Mouse (Mus musculus): ENCODE results near the gene Reep6. TPM values are rescaled to one million over a fixed set of nuclear protein-coding genes. Genes with fewer than 3 reads are reported as not detected.

Gene Reep6
- total and polyA plus RNA-seq, 3 experiments = 1.3 to 72.8 (median 49.5) TPM

DNA sequence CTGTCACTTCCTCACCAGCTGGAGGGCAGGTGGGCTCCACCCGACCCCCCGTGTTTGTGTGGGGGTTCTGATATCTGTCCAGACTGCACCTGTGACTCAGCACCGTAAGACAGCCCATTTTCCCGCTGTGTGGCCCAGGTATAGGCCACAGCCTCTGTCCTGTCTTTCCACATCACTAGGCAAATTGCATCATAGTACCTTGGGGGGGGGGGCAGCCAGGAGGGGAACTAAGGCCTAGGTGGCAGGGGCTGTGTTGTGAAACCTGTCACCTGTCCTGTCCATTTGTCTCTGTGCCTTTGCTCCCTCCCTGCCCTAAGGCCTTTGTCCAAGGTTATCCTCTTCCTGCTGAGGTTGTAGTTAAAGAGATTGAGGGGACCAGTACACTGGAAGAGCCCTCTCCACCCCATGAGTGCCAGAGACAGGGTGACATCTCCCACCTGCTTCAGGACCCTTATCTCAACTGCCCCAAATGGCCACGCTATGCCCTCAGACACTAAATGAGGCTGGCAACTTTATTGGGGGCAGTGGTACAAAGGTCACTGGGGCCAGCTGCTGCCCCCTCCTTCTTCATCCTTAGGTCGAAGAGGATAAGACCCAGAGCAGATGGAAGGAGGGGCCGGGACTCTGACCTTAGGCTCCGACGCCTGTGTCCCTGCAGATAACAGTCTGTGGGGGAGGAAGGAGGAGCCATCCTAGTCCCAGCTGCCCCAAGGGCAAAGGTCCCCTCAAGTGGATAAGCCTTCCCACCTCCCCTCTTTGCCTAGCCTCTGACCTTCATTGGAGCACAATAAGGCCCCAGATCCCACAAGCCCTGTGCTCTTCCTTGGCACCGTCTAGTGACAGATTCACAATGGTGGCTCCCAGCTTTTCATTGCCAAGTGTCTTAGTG, 2.1 kb downstream of the Reep6 start:
- H3K9me3 ChIP-seq (replicated peaks) = no peaks in the 10 kb centered on the region
- peak; percentile 89 for TF ChIP-seq TAL1 (conservative IDR thresholded peaks at IDR 0.05; ENCODE audit: low read depth, low read length)
- no peak for TF ChIP-seq POLR2AphosphoS5 (IDR thresholded peaks at IDR 0.05; ENCODE audit: insufficient replicate concordance, low read depth, low read length)
- no peak for TF ChIP-seq GATA1 (IDR thresholded peaks at IDR 0.05; ENCODE audit: borderline replicate concordance, low read length)
- TF ChIP-seq GATA2 (IDR thresholded peaks at IDR 0.05; ENCODE audit: borderline replicate concordance, low read depth, low read length) = no peak
- DNase-seq (ENCODE audit: low spot score) = peak; percentile 65
- peaks cover 78% of the 10 kb centered on the region for H3K4me1 ChIP-seq (ENCODE audit: insufficient read depth, low read depth, low read length)
- H3K36me3 ChIP-seq (replicated peaks) = peaks cover 46% of the 10 kb centered on the region
- ATAC-seq (ENCODE audit: extremely low read depth, insufficient number of reproducible peaks, low FRiP score, poor library complexity, severe bottlenecking) = no peak
- peak overlapping the region; percentile 75; the same call in 1 of the 2 replicates for H3K4me3 ChIP-seq (ENCODE audit: low read depth, low read length)
- no peaks in the 10 kb centered on the region for H3K27me3 ChIP-seq (ENCODE audit: insufficient read depth, low read length)

- DNase-seq (ENCODE audit: low spot score) (no peak), ATAC-seq (ENCODE audit: extremely low read depth, insufficient number of reproducible peaks, low FRiP score, poor library complexity, severe bottlenecking) (no peak)
- Histone ChIP-seq H3K36me3 (replicated peaks) (peaks cover 50% of the 10 kb centered on the region), H3K4me3 (ENCODE audit: low read depth, low read length) (peak overlapping the region; percentile 75; the same call in 1 of the 2 replicates), H3K9me3 (replicated peaks) (no peaks in the 10 kb centered on the region), H3K4me1 (ENCODE audit: insufficient read depth, low read depth, low read length) (peaks cover 78% of the 10 kb centered on the region), H3K27me3 (ENCODE audit: insufficient read depth, low read length) (no peaks in the 10 kb centered on the region)
- TF ChIP-seq GATA1 (IDR thresholded peaks at IDR 0.05; ENCODE audit: borderline replicate concordance, low read length) = no peak
- TF ChIP-seq CTCF (IDR thresholded peaks at IDR 0.05; ENCODE audit: low read depth, low read length) = no peak
- TF ChIP-seq TAL1 (conservative IDR thresholded peaks at IDR 0.05; ENCODE audit: low read depth, low read length) = no peak
- TF ChIP-seq POLR2AphosphoS5 (IDR thresholded peaks at IDR 0.05; ENCODE audit: insufficient replicate concordance, low read depth, low read length) = no peak
- no peak for TF ChIP-seq GATA2 (IDR thresholded peaks at IDR 0.05; ENCODE audit: borderline replicate concordance, low read depth, low read length)
Measured at GRCm38 (mm10) chr10:80332525-80332989, 2.8 kb downstream of the Reep6 start.

DNA sequence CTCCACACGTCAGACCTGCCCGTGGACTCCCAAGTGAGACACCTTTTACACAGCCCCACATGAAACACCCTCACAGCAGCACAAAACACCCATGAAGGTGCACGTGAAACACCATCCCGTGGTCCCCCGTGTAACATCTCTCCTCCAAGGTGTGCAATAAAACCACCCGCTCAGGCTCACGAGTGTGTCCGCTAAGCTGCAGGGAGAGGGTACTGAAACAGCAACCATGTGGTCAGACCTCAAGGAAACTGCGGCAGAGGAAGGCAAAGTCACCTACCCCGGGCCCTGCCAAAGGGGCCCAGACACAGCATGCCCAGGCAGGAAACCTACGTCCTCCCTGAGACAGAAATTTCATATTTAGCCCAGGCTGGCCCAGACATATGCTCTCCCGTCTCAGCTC, 6.5 kb downstream of the Reep6 start:
- TF ChIP-seq POLR2AphosphoS5 (IDR thresholded peaks at IDR 0.05; ENCODE audit: insufficient replicate concordance, low read depth, low read length) = no peak
- no peak for TF ChIP-seq CTCF (IDR thresholded peaks at IDR 0.05; ENCODE audit: low read depth, low read length)

DNA sequence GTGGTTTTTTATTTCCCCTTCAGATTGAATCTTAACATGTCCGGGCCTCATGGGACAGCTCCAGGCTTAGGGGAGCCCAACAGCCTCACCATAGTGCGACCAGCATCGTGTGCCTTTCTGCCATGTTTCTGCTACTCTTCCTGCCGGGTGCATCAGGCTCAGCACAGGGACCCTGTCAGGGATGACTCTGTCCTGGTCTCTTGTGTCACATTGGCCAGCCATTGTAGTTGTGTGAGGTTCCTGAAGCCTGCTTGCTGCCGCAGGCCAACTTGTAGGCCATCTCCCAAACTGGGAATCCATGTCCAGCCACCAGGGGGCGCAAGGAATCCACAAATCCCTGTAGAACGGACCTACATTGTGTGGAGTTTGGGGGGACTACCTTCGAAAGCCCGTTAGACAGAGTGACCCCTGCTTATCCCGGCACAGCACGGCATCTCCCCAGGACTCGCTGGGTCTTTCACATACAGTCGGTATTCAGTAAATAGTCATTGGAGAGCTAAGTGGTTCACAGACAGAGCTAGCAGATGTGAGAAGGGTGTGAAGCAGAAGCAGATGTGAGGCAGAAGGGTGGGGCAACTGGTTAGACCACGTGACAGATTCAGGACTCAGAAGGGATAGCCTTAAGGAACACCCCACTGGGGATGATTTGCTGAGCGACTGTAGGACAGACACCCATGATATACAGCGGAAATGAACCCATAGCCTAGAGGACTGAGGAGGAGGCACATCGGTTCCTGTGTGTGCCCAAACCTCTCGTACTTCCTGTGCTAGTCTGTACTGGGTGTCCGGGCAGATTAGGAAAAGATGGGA, 10.4 kb downstream of the Reep6 start:
- DNase-seq (ENCODE audit: low spot score) (peak; percentile 59), ATAC-seq (ENCODE audit: extremely low read depth, insufficient number of reproducible peaks, low FRiP score, poor library complexity, severe bottlenecking) (peak; percentile 16; the same call in 1 of the 2 replicates)
- Histone ChIP-seq H3K4me1 (ENCODE audit: insufficient read depth, low read depth, low read length) (peaks cover 75% of the 10 kb centered on the region), H3K27me3 (ENCODE audit: insufficient read depth, low read length) (peaks cover 3% of the 10 kb centered on the region; the same call in 1 of the 2 replicates), H3K9me3 (replicated peaks) (peaks cover 16% of the 10 kb centered on the region), H3K4me3 (ENCODE audit: low read depth, low read length) (peak overlapping the region; percentile 35; the same call in 1 of the 2 replicates), H3K36me3 (replicated peaks) (peaks cover 50% of the 10 kb centered on the region)
- TF ChIP-seq TAL1 (conservative IDR thresholded peaks at IDR 0.05; ENCODE audit: low read depth, low read length) = no peak
- TF ChIP-seq CTCF (IDR thresholded peaks at IDR 0.05; ENCODE audit: low read depth, low read length) = peak; percentile 86

More for the DNA sequence above, 6.5 kb downstream of the Reep6 start:
- ATAC-seq (ENCODE audit: extremely low read depth, insufficient number of reproducible peaks, low FRiP score, poor library complexity, severe bottlenecking) (no peak), DNase-seq (ENCODE audit: low spot score) (no peak)
- peaks cover 72% of the 10 kb centered on the region for H3K4me1 ChIP-seq (ENCODE audit: insufficient read depth, low read depth, low read length)
- H3K9me3 ChIP-seq (replicated peaks) = peaks cover 3% of the 10 kb centered on the region
- H3K36me3 ChIP-seq (replicated peaks) = peaks cover 61% of the 10 kb centered on the region
- no peaks in the 10 kb centered on the region for H3K27me3 ChIP-seq (ENCODE audit: insufficient read depth, low read length)
- H3K4me3 ChIP-seq (ENCODE audit: low read depth, low read length) = no peak overlapping the region

- ATAC-seq (ENCODE audit: extremely low read depth, insufficient number of reproducible peaks, low FRiP score, poor library complexity, severe bottlenecking) = no peak
- H3K4me3 ChIP-seq (ENCODE audit: low read depth, low read length) = peak overlapping the region; percentile 69; the same call in 1 of the 2 replicates
- TF ChIP-seq CTCF (IDR thresholded peaks at IDR 0.05; ENCODE audit: low read depth, low read length) = no peak
- TF ChIP-seq GATA1 (IDR thresholded peaks at IDR 0.05; ENCODE audit: borderline replicate concordance, low read length) = no peak
- H3K27me3 ChIP-seq (ENCODE audit: insufficient read depth, low read length) = peaks cover 3% of the 10 kb centered on the region; the same call in 1 of the 2 replicates
- H3K4me1 ChIP-seq (ENCODE audit: insufficient read depth, low read depth, low read length) = peaks cover 82% of the 10 kb centered on the region
- H3K36me3 ChIP-seq (replicated peaks) = peaks cover 46% of the 10 kb centered on the region
- DNase-seq (ENCODE audit: low spot score) = no peak
- peaks cover 16% of the 10 kb centered on the region for H3K9me3 ChIP-seq (replicated peaks)
Measured at GRCm38 (mm10) chr10:80341026-80341425, 11.3 kb downstream of the Reep6 start.

- no peak for ATAC-seq (ENCODE audit: extremely low read depth, insufficient number of reproducible peaks, low FRiP score, poor library complexity, severe bottlenecking)
- H3K36me3 ChIP-seq (replicated peaks) = peaks cover 39% of the 10 kb centered on the region
Measured at GRCm38 (mm10) chr10:80341491-80342304, 11.9 kb downstream of the Reep6 start.

More at GRCm38 (mm10) chr10:80341491-80342304, 11.9 kb downstream of the Reep6 start:
- no peak for DNase-seq (ENCODE audit: low spot score)
- peaks cover 16% of the 10 kb centered on the region for H3K9me3 ChIP-seq (replicated peaks)
- H3K27me3 ChIP-seq (ENCODE audit: insufficient read depth, low read length) = peaks cover 3% of the 10 kb centered on the region; the same call in 1 of the 2 replicates
- H3K4me3 ChIP-seq (ENCODE audit: low read depth, low read length) = peak overlapping the region; percentile 69; the same call in 1 of the 2 replicates
- TF ChIP-seq POLR2AphosphoS5 (IDR thresholded peaks at IDR 0.05; ENCODE audit: insufficient replicate concordance, low read depth, low read length) (no peak), GATA1 (IDR thresholded peaks at IDR 0.05; ENCODE audit: borderline replicate concordance, low read length) (no peak), TAL1 (conservative IDR thresholded peaks at IDR 0.05; ENCODE audit: low read depth, low read length) (no peak), GATA2 (IDR thresholded peaks at IDR 0.05; ENCODE audit: borderline replicate concordance, low read depth, low read length) (no peak), CTCF (IDR thresholded peaks at IDR 0.05; ENCODE audit: low read depth, low read length) (no peak)
- peaks cover 77% of the 10 kb centered on the region for H3K4me1 ChIP-seq (ENCODE audit: insufficient read depth, low read depth, low read length)

Data from G1E (cell line).